Mouse (Mus musculus) intestine, postnatal 0 days (tissue): ENCODE measurements around the gene Prm1. TPM values are rescaled to one million over a fixed set of nuclear protein-coding genes. Genes with fewer than 3 reads are reported as not detected.

ENCODE experiments used
- ATAC-seq: fragments of 200-750 bp; cut with Nextera tagmentation; 2 replicates; pipeline ENCODE4 v1.8.0; 2017; ENCODE audit warnings: mild to moderate bottlenecking, moderate TSS enrichment, moderate library complexity
- H3K27ac ChIP-seq: fragments of 300-500 bp; sonication (generic); 2 replicates; pipeline ENCODE4 v1.5.1; 2014; ENCODE audit warnings: mild to moderate bottlenecking, low read depth, low read length, moderate library complexity
- H3K27me3 ChIP-seq: fragments of 300-500 bp; sonication (generic); replicated peaks from 2 replicates; pipeline ENCODE4 v1.6.1; 2014; ENCODE audit warnings: low read length, mixed read lengths; ENCODE audit not compliant: control insufficient read depth, insufficient read depth
- H3K36me3 ChIP-seq: fragments of 300-500 bp; sonication (generic); 2 replicates; pipeline ENCODE4 v1.6.1; 2014; ENCODE audit warnings: mild to moderate bottlenecking, moderate library complexity; ENCODE audit not compliant: control insufficient read depth, insufficient read depth
- H3K4me1 ChIP-seq: fragments of 300-500 bp; sonication (generic); replicated peaks from 2 replicates; pipeline ENCODE4 v1.6.1; 2014; ENCODE audit warnings: antibody characterized with exemption, low read length, mixed read lengths; ENCODE audit not compliant: control insufficient read depth, insufficient read depth
- H3K4me2 ChIP-seq: fragments of 300-500 bp; sonication (generic); replicated peaks from 2 replicates; pipeline ENCODE4 v1.6.1; 2014; ENCODE audit warnings: low read depth, mild to moderate bottlenecking, moderate library complexity
- H3K4me3 ChIP-seq: fragments of 300-500 bp; sonication (generic); 2 replicates; pipeline ENCODE4 v1.5.1; 2014; ENCODE audit warnings: low read depth, low read length
- H3K9ac ChIP-seq: fragments of 300-500 bp; sonication (generic); 2 replicates; pipeline ENCODE4 v1.6.1; 2014; ENCODE audit warnings: mild to moderate bottlenecking, low read depth, low read length
- H3K9me3 ChIP-seq: fragments of 300-500 bp; sonication (generic); 2 replicates; pipeline ENCODE4 v1.6.1; 2016; ENCODE audit warnings: mixed run types; ENCODE audit not compliant: control insufficient read depth
- CTCF ChIP-seq: sonication (generic); IDR thresholded peaks from 2 replicates; pipeline ENCODE4 v1.5.1; 2016; ENCODE audit warnings: low read depth, mild to moderate bottlenecking, control low read depth, antibody characterized with exemption, moderate library complexity
- WGBS: fragments of 180-500 bp; shearing (Covaris S2); extraction: QIAGEN DNeasy Blood & Tissue Kit; methylation state at CpG from one replicate; pipeline ENCODE4 v1.1.7; 2014; 5-methylcytosine and 5-hydroxymethylcytosine counted together
- polyA plus RNA-seq: library from polyadenylated mRNA; unstranded; fragments of >200 nt; fragmentation: Nextera tagmentation; extraction: Ambion mirVana; gene quantifications from 2 replicates; pipeline ENCODE4 v1.2.1, GENCODE M21; 2015

The Prm1 gene
- polyA plus RNA-seq, 1 experiment from 2014 or later, result not detected

- Histone ChIP-seq H3K9ac (no peak overlapping the region), H3K4me1 (no peaks in the 10 kb centered on the region), H3K27ac (no peak overlapping the region), H3K27me3 (no peaks in the 10 kb centered on the region), H3K36me3 (no peaks in the 10 kb centered on the region), H3K4me2 (peak overlapping the region; percentile 51), H3K9me3 (no peaks in the 10 kb centered on the region), H3K4me3 (no peak overlapping the region; the same call in 1 of the 2 replicates)
- 57% methylated on average over 6 of the region's 6 CpGs for WGBS
- no peak for TF ChIP-seq CTCF
- ATAC-seq, result no peak
These were observed 38.7 kb upstream of the Prm1 start for GRCm38 (mm10) chr16:10844319-10844670.

- no peak for ATAC-seq
- WGBS, result 28% methylated on average over 18 of the region's 18 CpGs
- H3K36me3 ChIP-seq, result no peaks in the 10 kb centered on the region
- H3K4me3 ChIP-seq, result peak overlapping the region; percentile 7; the same call in 1 of the 2 replicates
- H3K4me1 ChIP-seq, result no peaks in the 10 kb centered on the region
- H3K9me3 ChIP-seq, result no peaks in the 10 kb centered on the region
- H3K27me3 ChIP-seq, result no peaks in the 10 kb centered on the region
- H3K27ac ChIP-seq, result no peak overlapping the region
- no peak for TF ChIP-seq CTCF
- H3K9ac ChIP-seq, result 0 out of 2 replicates have a peak overlapping the region, but pooled peaks have one; percentile 22
- H3K4me2 ChIP-seq, result peak overlapping the region; percentile 51
These were observed 38.1 kb upstream of the Prm1 start for GRCm38 (mm10) chr16:10843486-10844318.

DNA sequence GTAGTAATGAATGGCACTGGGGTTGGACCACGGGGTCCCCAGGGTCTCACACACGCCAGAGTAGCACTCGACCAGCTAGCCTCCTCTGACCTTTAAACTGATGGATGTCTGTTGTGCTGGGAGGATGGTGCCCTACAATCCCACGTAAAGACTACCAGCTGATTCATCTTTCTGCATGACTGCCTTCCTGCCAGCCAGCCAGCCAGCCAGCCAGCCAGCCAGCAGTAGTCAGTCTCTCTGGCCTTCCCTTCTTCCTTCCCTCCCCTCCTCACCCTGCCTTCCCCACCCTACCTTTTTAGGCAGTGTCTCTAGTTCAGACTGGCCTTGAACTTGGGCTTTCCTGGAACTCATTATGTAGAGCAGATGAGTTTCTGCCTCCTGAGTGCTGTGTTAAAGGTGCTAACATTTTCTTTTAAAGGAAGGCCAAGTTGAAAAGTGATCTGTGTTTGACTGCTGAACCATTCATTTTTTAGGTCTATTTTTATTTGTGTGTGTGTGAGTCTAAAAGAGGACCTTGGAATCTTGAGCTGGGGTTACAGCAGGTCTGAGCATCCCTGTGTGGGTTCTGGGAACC is 36.7 kb upstream of the Prm1 start:
- 88% methylated on average over 4 of the region's 4 CpGs for WGBS
- Histone ChIP-seq H3K4me2 (no peak overlapping the region), H3K9ac (no peak overlapping the region), H3K9me3 (no peaks in the 10 kb centered on the region), H3K27ac (no peak overlapping the region), H3K36me3 (no peaks in the 10 kb centered on the region), H3K27me3 (no peaks in the 10 kb centered on the region), H3K4me1 (0 out of 2 replicates have a peak, but pooled peaks cover 7% of the 10 kb centered on the region), H3K4me3 (no peak overlapping the region)
- TF ChIP-seq CTCF, result no peak
- no peak for ATAC-seq

- no peaks in the 10 kb centered on the region for H3K36me3 ChIP-seq
- H3K27ac ChIP-seq, result no peak overlapping the region
- H3K9me3 ChIP-seq, result no peaks in the 10 kb centered on the region
- H3K4me3 ChIP-seq, result no peak overlapping the region
- ATAC-seq, result no peak
- 0 out of 2 replicates have a peak, but pooled peaks cover 7% of the 10 kb centered on the region for H3K4me1 ChIP-seq
- TF ChIP-seq CTCF, result no peak
- no peak overlapping the region for H3K9ac ChIP-seq
- no peak overlapping the region for H3K4me2 ChIP-seq
- 85% methylated on average over 12 of the region's 14 CpGs for WGBS
- no peaks in the 10 kb centered on the region for H3K27me3 ChIP-seq
These were observed 34.4 kb upstream of the Prm1 start for GRCm38 (mm10) chr16:10840018-10840417.

DNA sequence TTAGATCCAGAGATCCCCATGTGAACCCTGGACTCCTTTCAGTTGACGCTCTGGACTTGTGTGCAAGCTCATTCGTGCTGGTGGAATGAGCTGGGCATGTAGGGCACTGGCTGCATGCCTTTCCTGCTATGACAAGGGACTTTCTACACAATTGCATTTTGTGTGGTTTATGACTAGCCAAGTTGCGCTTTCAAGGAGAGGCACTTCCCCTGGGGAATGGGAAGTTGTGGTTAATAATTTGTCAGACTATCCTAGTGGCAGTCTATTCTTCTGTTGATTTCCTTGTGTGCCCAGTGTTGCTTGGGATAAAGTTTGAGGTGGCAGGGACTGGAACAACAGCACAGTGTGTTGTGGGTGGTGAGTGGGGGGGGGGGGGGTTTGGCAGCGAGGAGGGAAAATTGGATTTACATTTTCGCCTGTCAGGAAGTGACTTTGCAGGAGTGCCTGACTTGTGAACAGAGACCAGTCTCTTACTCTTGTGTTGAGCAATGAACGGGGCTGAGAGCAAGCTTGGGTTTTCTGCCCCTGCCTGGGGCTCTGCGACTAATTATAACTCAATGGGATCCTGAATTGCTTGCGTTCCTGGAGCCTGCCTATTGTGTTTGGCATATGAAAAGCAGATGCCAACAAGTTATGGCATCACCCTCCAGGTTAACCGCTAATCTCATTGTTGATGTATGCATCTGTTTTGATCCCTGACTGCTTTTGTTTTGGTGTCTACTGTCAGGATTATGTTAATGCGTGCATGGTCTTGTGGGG is 33.0 kb upstream of the Prm1 start:
- Histone ChIP-seq H3K27ac (peak overlapping the region; percentile 16; the same call in 1 of the 2 replicates), H3K4me2 (0 out of 2 replicates have a peak overlapping the region, but pooled peaks have one; percentile 6), H3K36me3 (no peaks in the 10 kb centered on the region), H3K4me1 (0 out of 2 replicates have a peak, but pooled peaks cover 7% of the 10 kb centered on the region), H3K9me3 (no peaks in the 10 kb centered on the region), H3K27me3 (no peaks in the 10 kb centered on the region), H3K4me3 (no peak overlapping the region), H3K9ac (0 out of 2 replicates have a peak overlapping the region, but pooled peaks have one; percentile 3)
- ATAC-seq, result peak; percentile 71
- 32% methylated on average over 10 of the region's 10 CpGs for WGBS
- no peak for TF ChIP-seq CTCF

GRCm38 (mm10) chr16:10837903-10838302 is 32.3 kb upstream of the Prm1 start:
- 0 out of 2 replicates have a peak overlapping the region, but pooled peaks have one; percentile 6 for H3K4me2 ChIP-seq
- 0 out of 2 replicates have a peak, but pooled peaks cover 7% of the 10 kb centered on the region for H3K4me1 ChIP-seq
- no peaks in the 10 kb centered on the region for H3K27me3 ChIP-seq
- no peak for TF ChIP-seq CTCF
- H3K36me3 ChIP-seq, result no peaks in the 10 kb centered on the region
- no peak overlapping the region for H3K4me3 ChIP-seq
- WGBS, result 67% methylated on average over 1 of the region's 1 CpGs
- no peak for ATAC-seq
- no peak overlapping the region for H3K9ac ChIP-seq
- H3K9me3 ChIP-seq, result no peaks in the 10 kb centered on the region
- H3K27ac ChIP-seq, result peak overlapping the region; percentile 16; the same call in 1 of the 2 replicates
